Mouse (Mus musculus) kidney, embryonic 15.5 days (tissue): ENCODE results near the gene Gm28051. TPM values are rescaled to one million over a fixed set of nuclear protein-coding genes. Genes with fewer than 3 reads are reported as not detected.
A peak's percentile ranks its signal among the peaks of the same experiment; 100 is the strongest.

Source experiments
- ATAC-seq: fragments of 200-750 bp; cut with Nextera tagmentation; replicated peaks from 2 replicates; pipeline ENCODE4 v1.8.0; 2017; ENCODE audit warnings: moderate TSS enrichment; ENCODE audit not compliant: low FRiP score
- H3K27ac ChIP-seq: fragments of 300-500 bp; sonication (generic); 2 replicates; pipeline ENCODE4 v1.5.1; 2015; ENCODE audit warnings: mild to moderate bottlenecking, inconsistent platforms
- H3K27me3 ChIP-seq: fragments of 300-500 bp; sonication (generic); 2 replicates; pipeline ENCODE4 v1.6.1; 2015; ENCODE audit warnings: inconsistent platforms
- H3K36me3 ChIP-seq: fragments of 300-500 bp; sonication (generic); 2 replicates; pipeline ENCODE4 v1.6.1; 2015; ENCODE audit warnings: inconsistent platforms
- H3K4me1 ChIP-seq: fragments of 300-500 bp; sonication (generic); 2 replicates; pipeline ENCODE4 v1.6.1; 2015; ENCODE audit warnings: inconsistent platforms
- H3K4me2 ChIP-seq: fragments of 300-500 bp; sonication (generic); 2 replicates; pipeline ENCODE4 v1.6.1; 2015; ENCODE audit warnings: moderate library complexity, mild to moderate bottlenecking, inconsistent platforms
- H3K4me3 ChIP-seq: fragments of 300-500 bp; sonication (generic); replicated peaks from 2 replicates; pipeline ENCODE4 v1.5.1; 2015; ENCODE audit warnings: mild to moderate bottlenecking, inconsistent platforms
- H3K9ac ChIP-seq: fragments of 300-500 bp; sonication (generic); 2 replicates; pipeline ENCODE4 v1.6.1; 2015; ENCODE audit warnings: mild to moderate bottlenecking, inconsistent platforms
- H3K9me3 ChIP-seq: fragments of 300-500 bp; sonication (generic); replicated peaks from 2 replicates; pipeline ENCODE4 v1.6.1; 2016; ENCODE audit warnings: inconsistent platforms
- WGBS: fragments of 180-500 bp; shearing (Covaris S2); methylation state at CpG from one replicate; pipeline ENCODE4 v1.1.7; 2015; ENCODE audit warnings: mixed read lengths; 5-methylcytosine and 5-hydroxymethylcytosine counted together
- polyA plus RNA-seq: library from polyadenylated mRNA; unstranded; fragments of >200 nt; fragmentation: Nextera tagmentation; extraction: Ambion mirVana; gene quantifications from 2 replicates; pipeline ENCODE4 v1.2.1, GENCODE M21; 2015

Gm28051 gene
- polyA plus RNA-seq, 1 experiment from 2014 or later: not detected

DNA sequence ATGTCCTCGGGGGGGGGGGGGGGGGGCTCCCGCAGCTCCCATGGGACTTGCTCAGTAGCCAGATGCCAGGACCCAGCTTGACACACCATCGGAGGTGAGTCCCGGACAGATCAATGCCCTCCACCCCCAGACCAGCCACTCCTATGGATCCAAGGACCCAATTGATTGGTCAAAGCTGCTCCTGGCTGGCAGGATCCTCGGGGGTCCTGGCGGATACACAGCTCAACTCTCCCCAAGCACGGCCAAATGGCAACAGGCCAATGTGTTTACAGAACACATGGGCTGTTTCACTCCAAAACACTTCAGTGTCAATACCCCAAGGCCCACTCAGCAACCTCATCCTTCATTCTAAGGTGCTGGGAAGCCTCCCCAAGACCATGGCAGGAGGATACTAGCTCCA is 65.8 kb downstream of the Gm28051 start:
- ATAC-seq: no peak
- no peaks in the 10 kb centered on the region for H3K36me3 ChIP-seq
- no peak overlapping the region for H3K4me2 ChIP-seq
- H3K27me3 ChIP-seq: no peaks in the 10 kb centered on the region
- H3K27ac ChIP-seq: peak overlapping the region; percentile 68; the same call in 1 of the 2 replicates
- 62% methylated on average over 7 of the region's 7 CpGs for WGBS
- no peak overlapping the region for H3K9ac ChIP-seq
- peaks cover 50% of the 10 kb centered on the region for H3K4me1 ChIP-seq
- H3K4me3 ChIP-seq: no peak overlapping the region
- no peaks in the 10 kb centered on the region for H3K9me3 ChIP-seq

DNA sequence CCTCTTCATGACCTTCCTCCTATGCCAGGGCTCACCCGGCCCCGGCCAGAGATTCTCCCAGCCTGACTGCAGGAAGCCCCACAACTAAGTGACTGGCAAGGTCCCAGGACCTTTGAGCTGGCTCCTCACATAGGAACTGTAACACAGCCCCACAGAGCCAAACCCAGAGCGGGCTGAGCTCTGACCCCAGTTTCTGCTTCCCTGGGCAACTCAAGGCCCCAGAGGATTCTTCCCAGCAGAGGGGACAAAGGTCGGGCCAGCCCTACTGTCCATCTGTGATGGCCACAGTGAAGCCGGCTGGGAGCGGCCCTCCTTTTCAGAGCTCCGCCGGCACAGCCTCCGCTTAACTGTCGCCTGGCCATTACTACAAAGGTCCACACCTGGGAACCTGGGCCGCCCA is 66.4 kb downstream of the Gm28051 start:
- Histone ChIP-seq H3K27me3 (no peaks in the 10 kb centered on the region), H3K4me1 (peaks cover 50% of the 10 kb centered on the region), H3K9ac (no peak overlapping the region), H3K4me3 (no peak overlapping the region), H3K9me3 (no peaks in the 10 kb centered on the region), H3K4me2 (no peak overlapping the region), H3K36me3 (no peaks in the 10 kb centered on the region), H3K27ac (peak overlapping the region; percentile 68)
- peak; percentile 78 for ATAC-seq
- 25% methylated on average over 11 of the region's 11 CpGs for WGBS

DNA sequence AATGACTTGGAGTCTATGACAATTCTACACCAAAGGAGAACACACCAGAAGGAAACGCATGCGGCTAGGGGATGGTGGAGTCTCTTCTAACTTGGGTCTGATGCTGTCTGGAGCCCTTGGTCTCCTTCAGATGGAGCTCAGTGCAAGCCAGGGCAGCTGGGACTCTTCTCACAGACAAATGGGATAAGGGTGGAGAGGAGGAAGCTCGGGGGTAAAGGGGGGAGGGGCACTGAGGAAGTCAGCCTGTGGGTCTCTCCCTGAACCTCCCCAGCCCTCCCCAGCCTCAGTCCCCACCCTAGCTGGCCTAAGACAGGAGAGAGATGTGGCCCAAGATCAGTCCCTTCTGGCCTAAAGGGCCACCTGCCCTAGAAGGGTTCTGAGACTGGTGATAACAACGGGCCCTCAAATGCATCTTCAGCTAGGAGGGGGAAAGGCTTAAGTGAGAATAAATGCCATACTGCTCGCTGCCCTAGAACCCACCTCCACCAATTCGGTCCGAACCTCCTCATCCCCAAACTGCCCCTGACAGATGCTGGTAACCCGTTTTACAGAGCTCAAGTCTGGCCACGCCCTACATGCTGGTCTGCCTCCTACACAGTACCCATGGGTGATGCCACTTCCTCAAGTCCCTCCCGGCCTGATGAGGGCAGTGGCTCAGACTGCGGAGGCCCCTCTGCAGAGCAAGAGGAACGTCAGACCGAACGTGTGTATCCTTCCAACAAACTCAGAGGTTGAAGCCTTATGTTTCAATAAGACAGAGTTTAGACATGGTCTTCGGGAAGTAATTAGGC is 67.6 kb downstream of the Gm28051 start:
- Histone ChIP-seq H3K9me3 (no peaks in the 10 kb centered on the region), H3K4me3 (no peak overlapping the region), H3K27me3 (no peaks in the 10 kb centered on the region), H3K9ac (no peak overlapping the region), H3K4me1 (peaks cover 50% of the 10 kb centered on the region), H3K4me2 (no peak overlapping the region), H3K27ac (peak overlapping the region; percentile 68; the same call in 1 of the 2 replicates), H3K36me3 (no peaks in the 10 kb centered on the region)
- no peak for ATAC-seq
- 72% methylated on average over 15 of the region's 15 CpGs for WGBS

DNA sequence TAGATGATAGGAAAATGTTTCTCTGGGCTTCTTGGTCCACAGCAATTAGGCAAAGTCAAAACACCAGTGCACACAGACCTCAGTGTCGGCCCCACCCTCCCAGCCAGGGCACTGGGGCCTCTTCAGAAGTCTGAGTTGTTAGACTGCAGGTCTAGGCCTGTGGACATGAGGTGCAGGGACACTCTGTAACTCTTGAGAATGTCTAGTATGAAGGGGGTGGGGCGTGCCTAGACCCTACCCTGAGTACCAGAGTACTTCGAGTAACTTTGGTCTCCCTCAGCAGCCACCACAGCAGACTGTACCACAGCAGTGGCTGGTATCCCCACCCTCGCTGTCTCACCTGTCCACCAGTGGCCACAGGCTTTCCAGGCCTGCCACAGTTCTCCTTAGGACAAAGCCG is 71.2 kb downstream of the Gm28051 start:
- Histone ChIP-seq H3K9ac (no peak overlapping the region), H3K4me3 (no peak overlapping the region), H3K9me3 (no peaks in the 10 kb centered on the region), H3K27me3 (no peaks in the 10 kb centered on the region), H3K27ac (no peak overlapping the region), H3K36me3 (no peaks in the 10 kb centered on the region), H3K4me2 (no peak overlapping the region), H3K4me1 (peaks cover 66% of the 10 kb centered on the region)
- 94% methylated on average over 5 of the region's 5 CpGs for WGBS
- ATAC-seq: no peak

DNA sequence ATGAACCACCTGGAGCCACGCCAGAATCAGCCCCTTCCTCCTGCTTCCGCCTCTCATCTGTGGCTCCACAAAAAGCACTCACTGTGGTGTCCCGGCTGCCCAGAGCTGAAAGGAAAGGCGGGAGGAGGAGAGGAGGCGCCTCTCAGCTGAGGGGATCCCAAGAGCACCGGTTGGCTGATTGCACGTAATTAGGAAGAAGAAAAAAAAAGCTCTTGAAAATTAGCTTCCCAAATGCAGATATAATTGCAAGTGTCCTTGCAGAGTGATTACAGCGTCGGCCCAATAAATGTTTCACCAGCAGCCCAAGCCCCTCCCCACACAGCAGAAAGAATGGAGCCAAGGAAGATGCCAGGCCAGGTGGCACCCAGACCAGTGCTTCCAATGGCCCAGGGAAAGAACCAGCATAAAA is 72.0 kb downstream of the Gm28051 start:
- Histone ChIP-seq H3K4me3 (no peak overlapping the region), H3K4me1 (peaks cover 64% of the 10 kb centered on the region), H3K9me3 (no peaks in the 10 kb centered on the region), H3K27ac (peak overlapping the region; percentile 14; the same call in 1 of the 2 replicates), H3K27me3 (no peaks in the 10 kb centered on the region), H3K4me2 (peak overlapping the region; percentile 10; the same call in 1 of the 2 replicates), H3K9ac (no peak overlapping the region), H3K36me3 (no peaks in the 10 kb centered on the region)
- WGBS: 14% methylated on average over 9 of the region's 9 CpGs
- ATAC-seq: no peak

DNA sequence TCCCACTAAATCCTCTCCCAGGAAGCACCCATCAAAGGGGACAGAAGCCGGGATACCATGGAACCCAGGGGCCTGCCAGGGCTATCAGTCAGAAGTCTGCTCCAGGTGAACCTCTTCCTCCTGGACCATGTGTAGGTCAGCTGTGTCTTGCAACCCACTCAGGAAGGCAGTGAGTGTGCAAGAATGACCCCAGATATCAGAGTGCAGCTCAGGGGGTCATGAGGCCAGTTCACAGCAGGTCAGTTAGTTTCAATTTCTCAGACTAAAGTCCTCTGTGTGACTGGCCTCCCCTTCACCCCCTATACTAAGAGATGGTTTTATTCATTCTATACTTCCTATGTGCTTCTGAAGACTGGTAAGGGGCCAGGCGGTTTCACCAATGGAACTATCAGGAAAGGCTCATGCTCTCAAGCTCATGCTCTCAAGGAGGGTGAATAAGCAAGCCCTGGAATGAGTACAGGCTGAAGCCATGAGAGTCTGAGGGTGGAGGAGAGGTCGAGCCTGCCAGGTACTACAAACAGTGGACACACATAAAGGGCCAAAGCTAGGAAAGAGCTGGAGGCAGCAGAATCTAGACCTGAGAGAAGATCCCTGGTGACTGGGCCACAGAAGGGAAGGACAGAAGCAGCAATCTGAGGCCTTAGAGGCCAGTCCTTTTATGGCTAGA is 72.7 kb downstream of the Gm28051 start:
- Histone ChIP-seq H3K4me2 (no peak overlapping the region), H3K4me3 (no peak overlapping the region), H3K9me3 (no peaks in the 10 kb centered on the region), H3K27ac (0 out of 2 replicates have a peak overlapping the region, but pooled peaks have one; percentile 14), H3K9ac (no peak overlapping the region), H3K4me1 (peaks cover 64% of the 10 kb centered on the region), H3K27me3 (no peaks in the 10 kb centered on the region), H3K36me3 (no peaks in the 10 kb centered on the region)
- no peak for ATAC-seq
- 70% methylated on average over 3 of the region's 3 CpGs for WGBS

DNA sequence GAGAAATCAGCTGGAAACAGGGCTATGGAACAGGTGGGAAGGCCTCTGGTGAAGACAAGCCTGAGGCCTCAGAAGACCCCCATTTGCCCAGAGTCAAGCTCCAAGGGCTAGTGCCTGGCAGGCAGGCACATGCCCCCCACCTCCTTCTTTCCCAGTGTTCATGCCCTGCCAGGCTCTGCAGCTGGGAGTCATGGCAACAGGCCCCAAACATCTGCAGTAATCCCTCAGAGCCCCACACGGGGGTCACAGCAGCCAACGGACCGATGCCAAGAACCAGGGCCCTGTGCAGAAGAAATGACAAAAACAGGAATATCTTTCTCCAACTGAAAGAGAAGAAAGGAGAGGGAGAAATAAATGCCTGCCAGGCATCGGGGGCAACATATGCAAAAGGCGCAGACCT is 73.6 kb downstream of the Gm28051 start:
- Histone ChIP-seq H3K36me3 (no peaks in the 10 kb centered on the region), H3K9me3 (no peaks in the 10 kb centered on the region), H3K4me2 (no peak overlapping the region), H3K27ac (no peak overlapping the region), H3K4me3 (no peak overlapping the region), H3K27me3 (no peaks in the 10 kb centered on the region), H3K4me1 (peaks cover 67% of the 10 kb centered on the region), H3K9ac (no peak overlapping the region)
- ATAC-seq: no peak
- 70% methylated on average over 5 of the region's 5 CpGs for WGBS

DNA sequence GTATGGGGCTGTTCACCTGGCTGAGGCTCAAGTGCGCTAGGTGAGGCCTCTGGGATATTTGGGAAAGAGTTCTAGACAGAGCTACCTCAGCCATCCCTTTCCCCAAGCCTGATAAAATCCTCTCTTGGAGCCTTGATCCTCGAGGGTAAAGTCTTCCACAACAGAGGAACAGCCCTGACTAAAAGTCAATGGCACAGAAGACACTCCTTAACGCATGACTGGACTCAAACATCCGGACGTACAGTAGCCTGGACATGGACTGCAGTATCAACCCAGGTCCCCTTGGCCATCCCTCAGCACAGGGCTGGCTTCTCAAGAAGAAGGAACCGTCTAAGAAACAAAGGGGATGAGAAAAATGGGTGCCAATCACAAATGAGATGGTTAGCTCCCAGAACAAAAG is 74.1 kb downstream of the Gm28051 start:
- H3K36me3 ChIP-seq: no peaks in the 10 kb centered on the region
- H3K4me2 ChIP-seq: no peak overlapping the region
- peaks cover 71% of the 10 kb centered on the region for H3K4me1 ChIP-seq
- 70% methylated on average over 6 of the region's 6 CpGs for WGBS
- no peaks in the 10 kb centered on the region for H3K9me3 ChIP-seq
- ATAC-seq: no peak
- no peak overlapping the region for H3K4me3 ChIP-seq
- H3K27me3 ChIP-seq: no peaks in the 10 kb centered on the region
- no peak overlapping the region for H3K27ac ChIP-seq
- H3K9ac ChIP-seq: no peak overlapping the region

DNA sequence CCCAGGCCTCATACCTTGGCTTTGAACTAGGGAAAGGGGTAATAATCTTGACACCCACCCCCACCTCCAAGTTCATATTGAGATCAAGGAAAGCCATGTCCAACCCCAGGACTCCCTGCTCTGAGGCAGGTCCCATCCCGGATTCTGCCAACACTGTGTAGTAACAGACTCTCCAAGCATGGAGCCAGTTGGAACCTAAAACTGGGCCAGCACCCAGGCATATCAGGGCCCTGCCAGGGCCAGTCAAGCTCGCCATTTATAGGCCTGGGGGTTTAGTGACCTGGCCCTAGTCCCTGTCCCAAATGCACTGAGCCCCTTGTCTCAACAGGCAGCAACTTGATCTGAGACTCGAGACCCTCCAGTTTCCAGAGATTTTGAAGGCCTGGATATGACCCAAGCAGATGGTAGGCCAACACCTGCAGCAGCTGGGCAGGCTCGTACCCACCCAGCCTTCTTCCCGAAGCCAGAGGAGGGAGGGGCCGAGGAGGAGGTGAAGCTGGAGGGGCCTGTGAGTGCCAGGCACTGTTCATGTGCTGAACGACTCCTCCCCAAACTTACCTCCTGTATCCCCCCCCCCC is 74.8 kb downstream of the Gm28051 start:
- no peak overlapping the region for H3K27ac ChIP-seq
- H3K9me3 ChIP-seq: no peaks in the 10 kb centered on the region
- H3K4me1 ChIP-seq: peaks cover 71% of the 10 kb centered on the region
- H3K27me3 ChIP-seq: no peaks in the 10 kb centered on the region
- WGBS: 80% methylated on average over 7 of the region's 7 CpGs
- no peak overlapping the region for H3K9ac ChIP-seq
- H3K4me2 ChIP-seq: no peak overlapping the region
- no peak overlapping the region for H3K4me3 ChIP-seq
- no peak for ATAC-seq
- no peaks in the 10 kb centered on the region for H3K36me3 ChIP-seq

DNA sequence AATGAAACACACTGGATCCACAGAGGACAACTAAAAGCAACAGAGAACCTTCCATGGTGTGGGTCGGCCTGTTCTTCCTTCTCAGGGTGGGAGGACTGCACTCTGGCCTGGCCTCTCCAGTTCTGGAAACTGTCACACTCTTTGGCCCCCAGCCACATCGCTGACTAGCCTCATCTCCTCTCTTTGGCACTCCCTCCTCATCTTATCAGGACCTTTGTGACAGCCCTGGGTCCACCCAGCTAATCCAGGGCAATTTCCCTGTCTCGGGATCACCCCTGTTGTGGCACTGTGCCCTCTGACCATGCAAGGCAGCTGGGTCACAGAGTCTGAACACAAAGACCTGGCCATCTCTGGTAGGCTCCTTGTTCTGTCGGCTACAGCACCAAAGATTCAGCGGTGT is 75.5 kb downstream of the Gm28051 start:
- ATAC-seq: no peak
- Histone ChIP-seq H3K9ac (no peak overlapping the region), H3K4me1 (peaks cover 71% of the 10 kb centered on the region)

DNA sequence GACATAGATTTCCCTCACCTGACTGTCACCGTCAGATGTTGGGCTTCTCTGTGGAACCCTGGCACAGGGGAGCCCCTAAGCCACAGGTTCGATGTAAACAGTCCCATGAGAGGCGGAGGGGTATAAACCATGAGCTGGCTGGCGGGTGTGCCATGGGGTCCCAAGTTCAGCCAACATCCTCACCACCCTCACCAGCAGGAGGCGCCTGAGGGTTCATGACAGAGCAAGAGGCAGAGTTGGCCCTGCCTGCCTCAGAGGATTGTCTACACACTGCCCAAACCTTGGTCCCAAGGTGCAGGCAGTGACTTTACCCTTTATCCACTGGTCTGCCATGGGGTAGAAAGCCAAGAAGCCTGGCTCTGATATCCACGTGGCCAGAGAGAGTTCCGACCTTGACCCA is 76.0 kb downstream of the Gm28051 start:
- no peak overlapping the region for H3K4me3 ChIP-seq
- no peak overlapping the region for H3K4me2 ChIP-seq
- no peak for ATAC-seq
- H3K4me1 ChIP-seq: peaks cover 67% of the 10 kb centered on the region
- H3K36me3 ChIP-seq: no peaks in the 10 kb centered on the region
- no peak overlapping the region for H3K9ac ChIP-seq
- no peaks in the 10 kb centered on the region for H3K27me3 ChIP-seq
- H3K9me3 ChIP-seq: no peaks in the 10 kb centered on the region
- 81% methylated on average over 7 of the region's 7 CpGs for WGBS
- no peak overlapping the region for H3K27ac ChIP-seq

More for the DNA sequence above, 75.5 kb downstream of the Gm28051 start:
- Histone ChIP-seq H3K9me3 (no peaks in the 10 kb centered on the region), H3K27ac (no peak overlapping the region), H3K4me2 (no peak overlapping the region), H3K36me3 (no peaks in the 10 kb centered on the region), H3K4me3 (no peak overlapping the region), H3K27me3 (no peaks in the 10 kb centered on the region)
- WGBS: 80% methylated on average over 5 of the region's 5 CpGs

DNA sequence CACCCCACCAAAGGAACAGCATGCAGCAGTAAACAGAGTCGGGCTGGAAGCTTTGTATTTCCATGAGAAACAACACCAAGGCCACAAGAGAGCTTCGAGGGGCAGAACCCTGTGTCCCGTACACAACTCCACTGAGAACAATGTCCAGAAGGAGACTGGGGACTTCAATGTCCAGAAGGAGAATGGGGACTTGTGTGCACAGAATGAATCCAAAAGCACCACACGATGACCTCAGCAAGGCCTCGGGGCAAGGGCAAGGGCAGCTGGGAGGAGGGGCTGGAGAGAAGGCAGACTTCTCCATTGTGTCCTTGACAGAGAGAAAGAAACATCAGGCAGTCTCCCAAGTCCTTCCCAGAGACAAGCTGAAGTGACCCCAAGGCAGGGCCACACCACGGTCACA is 78.7 kb downstream of the Gm28051 start:
- Histone ChIP-seq H3K27ac (no peak overlapping the region), H3K27me3 (no peaks in the 10 kb centered on the region), H3K4me1 (peaks cover 46% of the 10 kb centered on the region), H3K4me3 (no peak overlapping the region), H3K9ac (no peak overlapping the region), H3K9me3 (no peaks in the 10 kb centered on the region), H3K4me2 (no peak overlapping the region), H3K36me3 (0 out of 2 replicates have a peak, but pooled peaks cover 6% of the 10 kb centered on the region)
- WGBS: 71% methylated on average over 6 of the region's 6 CpGs
- no peak for ATAC-seq
